Mouse (Mus musculus) thymus, postnatal 36 days (tissue): ENCODE data around the gene Rnf186.

Experiments
- DNase-seq, 2 experiments: peaks; one replicate each; pipeline ENCODE4 v3.0.0; 2022; ENCODE audit warnings: mixed read lengths in 2 of 2

Gene Rnf186

DNA sequence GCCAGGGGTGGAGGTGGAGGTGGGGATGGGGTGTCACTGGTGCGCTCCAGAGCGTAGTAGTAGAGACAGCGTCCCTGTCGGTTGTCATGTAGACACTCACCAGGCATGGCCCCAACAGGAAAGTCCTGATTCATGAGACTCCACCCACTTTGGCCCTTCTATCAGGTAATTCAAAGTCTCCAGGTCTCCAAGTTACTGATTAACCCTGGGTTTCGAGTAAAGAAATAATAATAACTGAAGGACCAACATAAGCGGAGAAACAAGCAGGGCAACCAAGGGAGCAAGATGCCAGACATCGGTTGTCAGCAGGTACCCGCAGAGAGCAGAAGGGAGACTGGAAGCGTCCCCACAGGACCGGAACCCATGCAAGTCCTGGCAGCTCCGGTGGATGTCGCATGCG lies at the start of gene Rnf186:
Rnf186 (plus strand) TSS at position 247 of the 400 bp plus-strand sequence.
- DNase-seq: no peak

DNA sequence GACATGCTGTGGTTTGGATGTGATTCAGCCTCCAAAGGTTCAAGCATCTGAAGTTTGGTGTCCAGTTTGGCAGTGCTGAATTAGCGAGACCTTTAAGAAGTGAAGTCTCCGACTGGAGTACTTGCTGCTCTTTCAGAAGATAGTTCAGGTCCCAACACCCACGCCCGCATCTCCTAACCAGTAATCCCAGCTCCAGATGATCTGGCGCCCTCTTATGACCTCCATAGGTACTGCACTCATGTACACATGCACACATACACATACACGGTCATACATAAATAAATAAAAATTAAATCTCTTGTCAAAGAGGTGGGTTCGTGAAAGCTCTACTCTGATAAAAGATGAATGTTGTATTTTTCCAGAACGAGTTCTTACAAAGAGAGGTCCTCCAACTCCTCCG lies 49.6 kb upstream of the Rnf186 start:
- no peak for DNase-seq

DNA sequence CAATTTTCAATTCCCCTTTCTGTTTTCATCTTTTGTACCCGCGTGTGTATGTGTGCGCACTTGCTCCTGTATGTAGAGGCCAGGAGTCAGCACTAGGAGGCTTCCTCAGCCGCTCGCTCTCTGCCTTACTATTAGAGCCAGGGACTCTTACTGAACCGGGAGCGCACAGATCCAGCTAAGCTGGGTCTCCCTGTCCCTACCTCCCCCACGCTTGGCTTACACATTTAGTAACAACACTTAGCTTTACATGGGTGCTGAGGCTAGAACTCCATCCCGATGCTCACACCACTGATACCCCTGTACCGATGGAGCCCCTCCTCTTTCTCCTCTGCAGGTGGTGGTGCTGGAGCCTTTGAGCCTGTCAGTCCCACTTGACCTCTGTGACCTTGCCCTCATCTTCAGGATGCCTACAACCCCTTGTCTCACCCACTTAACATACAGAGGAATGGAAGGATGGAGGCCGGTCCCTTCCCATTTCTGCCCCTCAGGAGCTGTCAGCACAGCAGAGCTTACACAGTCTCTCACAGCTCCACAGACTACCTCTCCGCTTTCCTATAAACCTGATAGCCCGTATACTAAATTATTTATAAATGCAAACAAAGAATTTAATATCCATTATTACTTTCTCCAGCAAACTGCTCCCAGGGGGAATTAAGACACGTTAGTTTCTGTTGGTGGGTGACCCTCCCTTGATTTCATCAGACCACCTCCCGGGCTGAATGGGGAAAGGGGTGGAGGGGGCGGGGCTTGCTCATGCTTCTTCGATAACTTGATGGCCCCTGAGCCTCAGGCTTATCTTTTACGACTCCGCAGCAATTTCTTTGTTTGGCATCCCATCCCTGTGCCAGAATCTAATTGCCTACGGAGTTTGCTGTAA lies 45.4 kb upstream of the Rnf186 start:
- no peak for DNase-seq

DNA sequence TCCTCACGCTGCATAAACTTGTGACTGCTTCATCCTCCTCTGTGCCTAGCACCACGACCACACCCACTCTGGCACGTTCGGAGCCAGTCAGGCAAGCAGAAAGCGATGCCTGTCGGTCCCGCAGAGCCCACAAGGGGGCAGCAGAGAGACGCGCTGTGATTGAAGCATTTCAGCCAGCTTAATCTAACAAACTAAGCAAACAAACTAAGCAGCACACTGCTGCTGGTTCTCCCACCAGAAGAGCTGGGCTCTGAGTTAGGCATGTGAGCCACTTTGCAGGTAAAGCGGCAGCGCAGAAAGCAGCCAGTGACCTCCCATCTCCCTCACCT lies 44.8 kb upstream of the Rnf186 start:
- DNase-seq: peak; percentile 88 to 94

DNA sequence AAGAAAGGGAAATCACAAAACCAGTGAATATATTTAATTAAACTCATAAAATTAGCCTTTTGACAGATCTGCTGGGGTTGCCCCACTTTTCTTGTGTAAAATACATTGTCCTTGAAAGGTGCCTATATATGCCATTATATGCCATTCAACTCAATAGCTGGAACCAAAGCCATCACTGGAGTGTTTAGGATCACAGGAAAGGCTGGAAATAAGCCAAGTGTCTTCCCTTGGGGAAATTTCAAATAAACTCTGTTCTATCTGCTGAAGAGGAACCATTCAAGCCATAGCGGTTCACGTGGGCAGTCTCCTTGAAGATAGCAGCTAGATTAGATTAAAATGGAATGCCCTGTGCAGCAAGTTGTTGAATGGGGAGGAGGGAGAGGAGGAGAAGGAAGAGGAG lies 41.4 kb upstream of the Rnf186 start:
- no peak for DNase-seq

DNA sequence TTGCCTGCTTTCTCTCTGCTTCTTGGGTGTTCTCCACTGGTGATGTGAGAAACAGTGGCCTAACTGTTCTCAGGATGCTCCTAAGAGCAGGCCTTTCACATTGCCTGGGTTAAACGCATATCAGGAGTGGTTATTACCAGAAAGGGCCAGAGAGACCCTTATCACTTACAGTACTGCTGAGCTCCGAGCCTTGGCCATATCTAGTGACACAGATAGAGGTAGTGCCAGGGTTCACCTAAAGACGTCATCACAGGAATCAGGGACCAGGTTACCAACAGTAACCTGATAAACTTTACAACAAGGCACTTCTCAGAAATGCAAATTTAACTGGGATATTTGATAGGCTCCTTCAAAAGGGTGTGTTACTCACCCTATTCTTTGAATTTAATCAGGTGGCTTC lies 33.0 kb upstream of the Rnf186 start:
- no peak for DNase-seq

DNA sequence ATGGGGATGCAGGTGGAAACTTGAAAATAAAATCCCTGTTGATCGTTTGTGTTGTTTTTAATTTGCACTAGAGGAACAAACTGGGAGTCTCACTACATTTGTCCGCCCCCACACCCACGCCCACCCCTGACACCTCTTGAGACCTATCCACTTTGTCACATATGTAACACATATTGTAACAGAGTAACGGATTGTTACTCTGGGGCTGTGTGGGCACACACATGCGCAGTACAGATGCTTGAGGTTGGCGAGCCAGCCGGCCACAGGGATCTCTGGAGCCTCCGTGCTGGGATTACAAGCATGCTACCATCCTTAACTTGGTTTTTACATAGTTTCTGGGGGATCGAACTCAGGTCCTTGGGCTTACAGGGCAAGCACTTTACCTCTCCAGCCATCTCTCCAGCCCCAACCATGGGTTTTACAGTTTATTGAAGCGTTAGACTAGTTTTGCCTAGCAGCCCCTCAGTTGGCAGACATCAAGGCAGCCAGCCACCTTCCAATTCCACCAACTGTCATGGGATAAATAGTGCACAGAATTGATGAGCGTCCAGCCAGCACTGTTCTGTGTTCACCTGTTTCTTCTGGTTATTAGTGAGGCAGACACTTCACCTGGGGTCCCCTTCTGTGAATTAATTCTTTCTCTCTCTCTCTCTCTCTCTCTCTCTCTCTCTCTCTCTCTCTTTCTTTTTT lies 32.3 kb upstream of the Rnf186 start:
- DNase-seq: no peak

DNA sequence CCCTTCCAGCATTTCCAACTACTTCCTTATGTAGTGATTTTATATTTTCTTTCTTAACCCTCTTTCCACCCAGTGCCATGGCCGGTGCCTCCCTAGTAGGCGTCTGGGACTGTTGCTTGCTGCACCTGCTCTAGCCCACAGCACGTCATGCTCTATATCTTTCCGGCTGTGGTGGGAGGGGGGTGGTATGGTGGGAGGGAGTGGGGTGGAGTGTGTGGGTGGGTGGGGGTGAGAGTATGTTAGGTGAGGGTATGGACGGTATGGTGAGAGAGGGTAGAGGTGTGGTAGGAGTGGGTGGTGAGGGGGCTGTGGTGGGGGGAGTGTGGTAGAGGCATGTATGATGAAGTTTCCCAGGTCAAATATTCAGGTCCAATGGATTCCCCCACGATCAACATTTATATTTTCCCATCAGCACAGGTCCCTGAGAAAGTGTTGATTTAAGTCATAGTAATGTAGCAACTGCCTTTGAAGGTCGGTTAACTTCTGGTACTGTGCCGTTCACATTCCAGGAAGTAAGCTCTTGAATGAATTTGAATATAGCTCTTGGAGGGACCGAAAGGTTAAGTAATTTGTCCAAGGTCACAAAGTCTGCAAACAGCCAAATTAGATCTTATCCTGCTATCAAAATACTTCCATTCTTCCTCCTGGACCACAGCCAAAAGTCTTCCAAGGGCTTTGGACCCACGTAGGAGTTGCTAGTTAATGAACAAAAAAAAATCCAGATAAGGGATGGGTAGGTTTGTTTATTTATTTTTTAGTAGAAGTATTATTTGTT lies 28.2 kb upstream of the Rnf186 start:
- DNase-seq: peak; percentile 7 to 48

DNA sequence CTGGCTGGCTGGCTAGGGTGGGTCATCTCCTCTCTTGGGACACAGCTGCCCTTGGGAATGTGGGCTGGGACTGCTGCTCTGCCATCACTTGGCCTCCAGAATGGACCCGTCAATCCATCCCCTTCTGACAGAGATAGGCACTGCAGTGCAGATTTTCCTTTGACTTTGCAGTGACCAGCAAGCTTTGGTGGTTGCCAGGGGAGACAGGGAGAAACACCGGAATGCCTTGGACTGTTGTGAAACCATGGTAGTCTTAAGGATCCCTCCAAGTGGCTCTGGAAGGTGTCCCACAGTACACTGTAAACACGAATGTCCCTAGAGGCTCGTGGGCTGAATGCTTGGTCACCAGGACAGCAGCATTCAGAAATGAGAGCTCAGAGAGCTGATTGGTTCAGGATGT lies 27.4 kb upstream of the Rnf186 start:
- DNase-seq: no peak

DNA sequence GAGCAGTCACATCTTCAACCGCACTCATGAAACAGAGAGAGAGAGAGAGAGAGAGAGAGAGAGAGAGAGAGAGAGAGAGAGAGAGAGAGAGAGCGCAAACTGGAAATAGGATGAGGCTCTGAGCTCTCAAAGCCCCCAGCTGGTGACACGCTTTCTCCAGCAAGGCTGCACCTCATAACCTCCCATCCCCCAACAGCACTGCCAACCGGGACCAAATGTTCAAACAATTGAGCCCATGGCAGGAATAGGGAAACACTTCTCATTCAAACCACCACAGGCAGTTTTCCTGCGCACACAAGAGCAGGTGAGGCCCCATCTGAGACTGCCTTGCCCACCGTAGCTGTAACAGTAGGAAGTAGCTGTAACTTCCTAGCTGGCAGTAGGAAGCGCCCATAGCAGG lies 25.5 kb upstream of the Rnf186 start:
- DNase-seq: peak; percentile 26 to 48

DNA sequence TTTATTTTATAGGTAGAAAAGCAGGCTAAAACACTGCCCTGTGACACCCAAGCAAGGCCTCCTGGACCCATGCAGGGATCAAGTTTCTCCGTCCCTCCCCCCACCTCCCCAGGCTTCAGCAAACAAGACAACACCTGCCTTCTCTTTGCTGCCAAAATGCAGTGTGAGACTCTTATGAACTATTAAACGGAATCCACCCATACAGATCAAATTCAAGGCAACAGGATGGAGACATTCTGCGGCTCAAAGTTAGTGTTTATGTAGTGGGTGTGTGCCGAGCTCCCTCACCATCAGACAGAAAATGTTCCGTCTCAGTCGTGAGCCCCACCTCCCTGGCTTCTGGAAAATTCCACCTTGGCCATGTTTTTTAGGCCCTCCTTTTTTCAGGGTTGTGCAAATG lies 24.9 kb upstream of the Rnf186 start:
- DNase-seq: no peak

DNA sequence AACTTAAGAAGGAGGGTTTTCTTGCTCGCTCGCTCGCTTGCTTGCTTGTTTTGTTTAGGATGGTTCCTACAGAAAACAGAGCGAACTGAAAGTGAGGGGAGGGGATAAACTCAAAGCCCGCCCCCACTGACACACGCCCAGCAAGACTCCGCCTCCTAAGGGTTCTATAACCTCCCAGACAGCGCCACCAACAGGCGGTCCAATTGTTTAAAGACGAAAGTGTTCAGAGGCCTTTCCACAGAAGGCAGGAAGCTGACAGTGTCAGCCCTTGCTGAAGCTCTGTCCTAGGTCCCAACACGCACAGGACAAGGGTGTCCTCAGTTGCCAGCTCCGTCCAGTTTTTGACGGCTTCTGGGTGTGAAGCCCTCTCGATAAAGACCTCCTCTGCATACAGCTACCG lies 23.2 kb upstream of the Rnf186 start:
- peak; percentile 88 to 89 for DNase-seq

DNA sequence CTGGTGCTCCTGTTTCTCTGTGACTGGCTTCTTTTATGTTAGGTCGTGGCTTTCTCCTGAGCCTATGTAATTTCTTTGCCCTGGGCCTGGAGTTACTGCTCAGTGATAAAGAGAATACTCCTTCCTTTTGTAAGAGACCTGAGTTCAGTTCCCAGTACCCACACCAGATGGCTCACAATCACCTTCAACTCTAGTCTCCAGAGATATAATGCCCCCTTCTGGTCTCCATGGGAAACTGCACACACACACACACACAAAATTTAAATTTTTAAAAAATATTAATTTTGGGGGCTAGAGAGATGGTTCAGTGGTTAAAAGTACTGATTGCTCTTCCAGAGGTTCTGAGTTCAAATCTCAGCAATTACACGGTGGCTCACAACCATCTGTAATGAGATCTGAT lies 18.7 kb upstream of the Rnf186 start:
- DNase-seq: no peak

DNA sequence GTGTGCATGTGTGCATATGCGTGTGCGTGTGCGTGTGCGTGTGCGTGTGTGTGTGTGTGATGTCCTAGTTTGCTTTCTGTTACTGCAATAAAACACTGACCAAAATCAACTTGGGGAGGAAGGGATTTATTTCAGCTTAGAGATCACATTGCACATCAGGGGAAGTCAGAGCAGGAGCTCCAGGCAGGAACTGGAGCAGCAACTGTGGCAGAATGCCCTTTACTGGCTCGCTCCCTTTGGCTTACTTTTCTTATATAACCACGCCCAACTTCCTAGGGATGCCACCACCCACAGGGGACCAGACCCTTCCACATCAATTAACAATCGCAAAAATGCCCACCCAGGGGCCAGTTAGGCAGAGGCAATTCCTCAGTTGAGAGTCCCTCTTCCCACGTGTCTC lies 8.3 kb upstream of the Rnf186 start:
- DNase-seq: no peak

DNA sequence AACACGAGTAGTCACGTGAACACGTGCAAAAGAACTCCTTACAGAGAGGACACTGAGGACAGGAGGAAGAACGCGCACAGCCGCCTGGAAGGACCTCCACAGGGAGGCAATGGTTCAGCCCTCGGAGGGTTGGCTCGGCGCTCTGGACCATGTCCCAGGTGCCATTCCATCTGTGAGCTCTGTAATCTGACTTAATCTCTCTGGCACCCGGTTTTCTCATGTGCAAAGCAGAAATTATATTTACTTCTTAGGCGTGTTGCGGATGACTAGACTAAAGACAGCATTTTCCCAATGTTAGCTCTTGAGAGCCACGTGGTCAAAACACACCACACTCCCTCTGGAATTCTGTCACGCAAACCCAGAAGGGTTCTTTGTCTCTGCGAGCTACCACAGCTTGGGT lies 7.8 kb upstream of the Rnf186 start:
- no peak for DNase-seq

DNA sequence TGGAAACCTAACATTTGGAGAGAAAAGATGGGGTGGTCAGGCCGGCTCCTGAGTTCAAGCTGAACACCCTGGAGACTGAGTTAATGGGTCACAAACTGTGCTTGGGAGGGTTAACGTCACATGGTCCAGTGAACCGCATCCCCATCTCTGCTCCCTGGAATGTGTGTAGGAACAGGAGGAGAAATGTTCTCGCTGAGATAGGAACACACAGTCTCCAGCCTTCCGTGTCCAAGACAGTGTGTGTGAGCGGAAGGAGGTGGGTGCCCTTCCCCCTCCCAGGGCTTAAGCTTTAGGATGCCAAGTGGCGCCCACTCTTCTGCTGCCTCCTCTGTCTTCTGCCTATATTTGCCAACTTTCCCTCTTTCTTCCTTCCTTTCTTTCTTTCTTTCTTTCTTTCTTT lies 7.0 kb upstream of the Rnf186 start:
- DNase-seq: no peak

DNA sequence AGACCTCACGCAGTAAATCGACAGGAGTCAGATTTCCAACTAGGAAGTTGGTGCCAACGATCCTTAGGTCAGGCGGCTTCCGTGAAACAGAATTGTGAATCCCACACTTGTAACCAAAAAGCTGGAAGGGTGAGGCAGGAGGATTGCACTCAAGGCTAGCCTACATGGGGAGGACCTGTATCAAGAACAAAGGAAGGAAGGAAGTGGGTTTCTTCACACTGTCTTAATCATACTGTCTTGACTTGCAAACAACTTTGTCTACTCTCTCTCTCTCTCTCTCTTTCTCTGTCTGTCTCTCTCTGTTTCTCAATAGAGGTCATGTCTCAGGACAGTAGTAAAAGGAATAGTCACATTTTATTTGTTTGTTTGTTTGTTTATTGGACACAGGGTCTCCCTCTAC lies 4.2 kb upstream of the Rnf186 start:
- no peak for DNase-seq

DNA sequence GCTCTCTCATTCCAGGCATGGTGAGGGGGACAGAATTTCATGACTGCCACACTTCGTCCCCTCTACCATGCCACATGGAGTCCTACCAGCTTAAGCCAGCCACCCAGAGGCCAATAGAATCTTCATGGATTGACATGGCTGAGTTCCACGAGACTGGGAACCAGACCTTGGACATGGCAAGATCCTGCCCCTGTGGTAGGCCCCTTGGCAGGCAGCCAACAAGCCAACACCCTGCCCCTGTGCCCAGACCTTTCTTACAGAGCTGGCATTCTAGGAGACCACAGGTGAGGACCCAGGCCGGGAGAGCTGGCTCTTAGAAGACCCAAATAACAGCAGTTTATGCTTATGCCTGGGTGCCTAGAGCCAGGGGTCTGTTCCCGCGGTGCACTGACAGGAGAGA lies 1.0 kb upstream of the Rnf186 start:
- DNase-seq: no peak

DNA sequence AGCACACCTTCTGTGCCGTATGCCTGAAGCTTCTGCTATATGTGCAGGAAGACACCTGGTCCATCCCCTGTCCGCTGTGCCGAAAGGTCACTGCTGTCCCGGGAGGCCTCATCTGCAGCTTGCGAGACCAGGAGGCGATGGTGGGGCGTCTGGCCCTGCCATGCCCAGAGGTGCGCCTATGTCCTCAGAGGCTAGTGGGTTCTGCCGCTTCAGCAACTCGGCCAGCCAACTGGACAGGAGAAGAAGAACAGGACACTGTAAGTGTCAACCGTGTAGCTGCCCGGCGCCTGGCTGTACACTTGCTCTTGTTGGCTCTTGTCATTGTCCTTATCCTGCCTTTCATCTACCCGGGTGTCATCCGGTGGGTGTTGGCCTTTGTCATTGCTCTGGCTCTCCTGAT lies 573 bp downstream of the Rnf186 start:
- DNase-seq: no peak

DNA sequence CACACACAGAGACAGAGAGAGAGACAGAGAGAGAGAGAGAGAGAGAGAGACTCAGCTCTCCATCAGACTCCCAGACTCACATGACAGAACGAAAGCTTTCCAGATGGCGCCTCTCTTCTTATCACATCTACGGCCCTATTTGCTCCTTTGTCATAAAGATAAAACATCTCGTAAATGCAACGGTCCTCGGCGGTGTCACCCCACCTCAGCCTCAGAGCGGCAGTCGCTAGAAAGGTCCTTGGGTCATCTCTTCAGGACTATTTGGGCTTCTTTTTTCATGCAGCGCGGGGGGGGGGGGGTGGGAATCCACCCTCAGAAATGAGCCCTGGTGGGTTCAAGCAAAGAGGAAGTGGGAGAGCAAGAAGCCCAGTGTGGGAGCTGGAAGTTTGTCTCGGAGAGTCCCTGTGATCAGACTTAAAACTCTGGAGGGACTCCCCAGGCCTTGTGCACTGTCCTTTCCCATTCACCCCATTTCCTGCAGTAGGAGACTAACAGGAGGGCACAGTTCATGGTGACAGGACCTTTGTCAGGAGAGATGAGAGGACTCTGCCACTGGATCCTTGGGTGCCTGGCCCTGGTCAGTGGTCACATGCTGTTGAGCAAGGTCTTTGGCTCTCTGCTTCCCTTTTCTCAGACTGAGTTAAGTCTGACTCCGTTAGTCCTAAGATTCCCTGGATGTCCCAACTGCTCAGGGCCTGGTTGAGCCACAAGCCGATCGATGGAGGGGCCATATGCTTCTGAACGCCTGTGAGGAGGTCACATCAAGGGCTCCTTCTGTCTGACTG lies 2.1 kb downstream of the Rnf186 start:
- no peak for DNase-seq

DNA sequence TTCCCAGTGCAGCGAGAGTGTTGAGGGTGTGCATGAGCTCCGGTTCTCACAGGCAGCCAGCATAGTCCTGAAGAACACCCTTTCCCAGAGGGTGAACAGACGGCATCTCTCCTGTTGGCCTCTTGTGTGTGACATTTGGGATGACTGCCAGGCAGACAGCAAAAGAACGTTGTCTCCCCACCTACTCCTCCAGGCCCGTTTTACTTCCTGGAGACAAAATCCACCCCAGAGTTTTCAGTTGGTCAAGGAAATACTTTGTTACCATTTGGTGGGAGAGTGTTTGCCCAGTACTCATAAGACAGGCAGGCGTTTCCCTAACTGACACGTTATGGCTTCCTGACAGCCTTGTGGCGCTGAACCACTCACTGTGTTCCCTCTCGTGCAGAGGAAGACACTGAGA lies 2.8 kb downstream of the Rnf186 start:
- DNase-seq: no peak

DNA sequence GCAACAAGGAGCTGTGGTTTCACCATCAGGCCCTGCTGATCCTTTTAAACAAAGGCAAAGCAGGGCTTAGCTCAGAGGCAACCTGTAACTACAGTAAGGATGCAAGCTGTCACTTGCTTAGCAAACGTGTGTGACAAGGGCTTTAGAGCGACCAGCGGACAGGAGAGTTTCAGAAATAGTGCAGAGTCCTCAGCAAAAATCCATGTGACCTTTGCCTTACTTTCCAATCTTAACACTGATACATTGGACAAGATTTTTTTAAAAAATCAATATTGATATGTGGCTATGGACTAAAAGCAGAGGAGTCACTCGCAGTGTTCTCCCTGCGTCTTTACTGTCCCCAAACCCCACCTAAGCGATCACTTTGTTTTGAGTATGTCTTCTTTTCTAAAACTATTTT lies 4.5 kb downstream of the Rnf186 start:
- no peak for DNase-seq
